Mouse (Mus musculus): Measurements from ENCODE around the gene Zfyve1. TPM values are rescaled to one million over a fixed set of nuclear protein-coding genes. Genes with fewer than 3 reads are reported as not detected.
"Not testable (repeated sequence)": the region's sequence is repeated elsewhere in the genome, so short reads cannot be mapped to it uniquely, and the experiment has no call there.

The Zfyve1 gene
- polyA plus RNA-seq (2012): 9.7 and 16.8 TPM in 2 replicates

GRCm38 (mm10) chr12:83597025-83597501, at the start of gene Zfyve1:
TSS of gene Zfyve1 (minus strand) at chr12:83597222.
- no peak for TF ChIP-seq GATA1 (IDR thresholded peaks at IDR 0.05; ENCODE audit: low read length)

DNA sequence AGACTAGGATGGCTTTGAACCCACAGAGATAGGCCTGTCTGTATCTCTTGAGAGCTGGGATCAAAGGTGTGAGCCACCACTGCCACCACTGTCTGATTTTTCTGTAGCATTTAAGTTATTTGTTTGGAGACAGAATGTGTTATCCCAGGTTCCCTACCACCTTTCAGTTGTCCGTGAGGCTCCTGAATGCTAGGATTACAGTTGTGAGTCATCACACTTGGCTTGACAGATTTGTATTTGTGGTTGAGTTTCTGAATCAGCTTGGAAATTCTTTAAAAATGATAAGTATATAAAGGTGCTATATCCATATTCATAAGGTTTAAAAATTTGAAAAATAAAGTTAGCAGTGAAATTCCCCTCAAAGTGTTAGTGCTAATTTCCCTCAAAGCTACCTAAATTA, 46.1 kb upstream of the Zfyve1 start:
- TF ChIP-seq GATA1 (IDR thresholded peaks at IDR 0.05; ENCODE audit: low read length): no peak

GRCm38 (mm10) chr12:83641233-83641632, 44.2 kb upstream of the Zfyve1 start:
- no peak for TF ChIP-seq GATA1 (IDR thresholded peaks at IDR 0.05; ENCODE audit: low read length)

- no peak for TF ChIP-seq GATA1 (IDR thresholded peaks at IDR 0.05; ENCODE audit: low read length)
These were observed 36.8 kb upstream of the Zfyve1 start for GRCm38 (mm10) chr12:83633807-83634206.

DNA sequence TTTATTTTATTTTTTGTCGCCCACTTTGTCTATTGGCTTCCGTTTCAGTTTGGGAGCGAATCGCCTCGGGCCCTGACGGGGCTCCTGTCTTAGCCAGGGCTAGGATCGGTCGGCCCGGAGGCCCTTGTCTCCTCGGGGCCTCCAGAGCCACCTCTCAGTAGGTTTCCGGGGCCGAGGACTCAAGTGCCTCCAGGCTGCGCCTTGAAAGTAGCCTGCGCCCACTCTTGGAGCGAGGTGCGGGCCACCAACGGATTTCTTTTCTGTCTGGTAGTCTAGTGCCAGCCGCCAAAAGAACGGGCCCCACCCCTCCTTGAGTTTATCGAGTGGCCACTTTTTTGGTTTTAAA, 35.6 kb upstream of the Zfyve1 start:
- TF ChIP-seq GATA1 (IDR thresholded peaks at IDR 0.05; ENCODE audit: low read length): no peak

DNA sequence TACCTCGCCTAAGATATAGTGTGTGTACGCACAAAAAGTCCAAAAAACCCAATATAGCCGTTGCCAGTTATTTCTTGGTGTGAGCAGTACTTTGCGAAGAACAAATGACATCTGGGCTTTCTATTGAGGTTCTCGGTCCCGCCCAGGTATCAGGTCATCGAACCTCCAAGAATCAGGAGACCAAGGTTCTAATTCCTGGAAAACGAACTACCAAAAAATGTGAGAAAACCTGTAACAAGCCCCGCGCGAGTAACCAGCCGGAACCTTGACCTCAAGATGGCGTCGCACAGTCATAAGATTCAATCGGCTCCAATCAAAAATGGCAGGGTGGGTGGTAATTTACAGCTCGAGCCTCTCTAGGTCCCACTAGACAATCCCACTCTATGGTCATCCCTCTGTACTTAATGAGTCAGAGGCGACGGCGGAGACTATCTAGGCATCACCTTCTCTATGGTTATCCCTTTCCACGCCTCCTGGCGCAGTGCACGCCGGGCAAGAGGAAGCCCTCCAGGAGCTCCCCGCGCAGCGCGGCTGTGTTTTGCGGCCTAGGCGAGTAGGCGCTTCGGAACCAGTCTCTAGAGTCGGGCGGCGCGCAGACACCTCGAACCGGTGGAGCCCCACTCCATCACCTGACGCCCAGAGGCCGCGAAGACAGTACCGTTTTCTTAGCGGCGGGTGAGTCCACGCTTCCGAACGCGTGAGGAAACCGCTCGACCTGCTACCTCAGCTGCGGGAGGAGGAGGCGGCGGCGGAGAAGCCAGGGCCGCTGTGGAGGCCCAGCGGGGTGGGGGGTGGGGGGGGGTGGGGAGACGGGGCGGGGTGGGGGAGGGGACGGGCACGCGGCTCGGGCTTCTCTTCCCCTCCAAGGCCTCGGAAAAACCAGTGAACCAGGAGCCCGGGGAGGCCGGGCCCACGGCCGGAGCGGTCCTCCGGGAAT, 35.0 kb upstream of the Zfyve1 start:
- TF ChIP-seq GATA1 (IDR thresholded peaks at IDR 0.05; ENCODE audit: low read length): no peak

GRCm38 (mm10) chr12:83630936-83631335, 33.9 kb upstream of the Zfyve1 start, which contains the start of gene Rbm25:
TSS of gene Rbm25 (plus strand) at chr12:83631236.
- TF ChIP-seq GATA1 (IDR thresholded peaks at IDR 0.05; ENCODE audit: low read length): not testable (repeated sequence)

GRCm38 (mm10) chr12:83624321-83624720, 27.3 kb upstream of the Zfyve1 start:
- no peak for TF ChIP-seq GATA1 (IDR thresholded peaks at IDR 0.05; ENCODE audit: low read length)

DNA sequence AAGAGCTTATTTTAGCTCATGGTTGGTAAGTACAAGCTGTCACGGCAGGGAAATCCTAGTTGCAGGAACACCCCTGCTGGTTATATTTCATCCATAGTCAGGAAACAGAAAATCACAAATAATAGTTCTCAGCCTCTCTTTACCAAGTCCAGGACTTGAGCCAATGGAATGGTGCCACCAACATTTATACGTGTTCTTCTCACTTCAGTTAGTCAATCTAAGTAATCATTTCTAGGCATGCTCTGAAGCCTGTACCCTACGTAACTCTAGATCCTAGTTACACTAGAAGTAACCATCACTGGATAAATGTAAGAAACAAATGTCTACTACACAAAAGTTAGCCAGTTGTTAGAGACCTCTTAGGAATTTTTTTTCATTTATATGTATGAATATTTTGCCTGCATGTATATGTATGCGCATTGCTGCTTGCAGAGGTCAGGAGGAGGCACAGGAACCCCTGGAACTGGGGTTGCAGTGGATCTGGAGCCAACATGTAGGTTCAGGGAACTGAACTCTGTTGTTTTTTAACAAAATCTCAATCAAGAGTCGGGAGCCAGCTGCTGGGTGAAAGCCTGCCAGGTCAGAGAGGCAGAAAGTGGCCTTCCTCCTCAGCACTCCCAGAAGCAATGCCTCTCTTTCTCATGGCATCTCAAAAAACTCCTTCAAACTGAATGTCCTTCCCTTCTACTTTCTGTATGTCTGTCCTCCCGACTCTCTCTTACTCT, 25.2 kb upstream of the Zfyve1 start:
- no peak for TF ChIP-seq GATA1 (IDR thresholded peaks at IDR 0.05; ENCODE audit: low read length)

GRCm38 (mm10) chr12:83618981-83619380, 22.0 kb upstream of the Zfyve1 start:
- no peak for TF ChIP-seq GATA1 (IDR thresholded peaks at IDR 0.05; ENCODE audit: low read length)

- no peak for TF ChIP-seq GATA1 (IDR thresholded peaks at IDR 0.05; ENCODE audit: low read length)
These were observed 20.2 kb upstream of the Zfyve1 start for GRCm38 (mm10) chr12:83617261-83617660.

- TF ChIP-seq GATA1 (IDR thresholded peaks at IDR 0.05; ENCODE audit: low read length): no peak
These were observed 5.3 kb upstream of the Zfyve1 start for GRCm38 (mm10) chr12:83602285-83602684.

GRCm38 (mm10) chr12:83597881-83598280, 859 bp upstream of the Zfyve1 start:
- TF ChIP-seq GATA1 (IDR thresholded peaks at IDR 0.05; ENCODE audit: low read length): no peak

- no peak for TF ChIP-seq GATA1 (IDR thresholded peaks at IDR 0.05; ENCODE audit: low read length)
These were observed 649 bp downstream of the Zfyve1 start for GRCm38 (mm10) chr12:83596191-83596954.

- no peak for TF ChIP-seq GATA1 (IDR thresholded peaks at IDR 0.05; ENCODE audit: low read length)
These were observed 2.5 kb downstream of the Zfyve1 start for GRCm38 (mm10) chr12:83594454-83595040.

Measured in G1E-ER4 (cell line).